Comparison of ENCODE assay signal across 26 mouse cellular contexts in genomic region chr6:89524766-89525165, GRCm38 (mm10).
A peak's percentile ranks its signal among the peaks of the same experiment; 100 is the strongest.
DNase-seq lines count a peak whose midpoint lies in the region; ATAC-seq and TF ChIP-seq lines count a peak whose summit lies in the region.
"Had no signal": no experiment of that assay in that cellular context is flagged by ENCODE, and none has a peak within 500 bp of the region (broad histone marks: within the 10 kb centered on the region; RNA-seq: fewer than 3 reads in every experiment).

No protein-coding gene starts in this region.

- WGBS in forebrain, postnatal 0 days, result 21% methylated on average over 2 of the region's 2 CpGs
- 69% methylated on average over 2 of the region's 2 CpGs for WGBS in forebrain, embryonic 12.5 days
- 76% methylated on average over 2 of the region's 2 CpGs for WGBS in intestine, embryonic 16.5 days
- WGBS in heart, embryonic 11.5 days (ENCODE audit: insufficient replicate concordance), result 71% methylated on average over 2 of the region's 2 CpGs

- no peaks in the 10 kb centered on the region for H3K9me3 ChIP-seq in forebrain, postnatal 0 days (ENCODE audit: low read length)
- no peaks in the 10 kb centered on the region for H3K9me3 ChIP-seq in forebrain, embryonic 12.5 days
- H3K9me3 ChIP-seq in intestine, embryonic 16.5 days (ENCODE audit: control insufficient read depth, low read length), result no peaks in the 10 kb centered on the region
- no peaks in the 10 kb centered on the region for H3K9me3 ChIP-seq in heart, embryonic 11.5 days (replicated peaks; ENCODE audit: control insufficient read depth, low read length)
- H3K9me3 ChIP-seq: embryonic facial prominence, embryonic 13.5 days; limb, embryonic 10.5 days; liver, embryonic 15.5 days; lung, embryonic 15.5 days; midbrain, embryonic 15.5 days; neural tube, embryonic 15.5 days had no signal

- H3K4me2 ChIP-seq in forebrain, postnatal 0 days (ENCODE audit: low read depth), result no peak overlapping the region
- no peak overlapping the region for H3K4me2 ChIP-seq in forebrain, embryonic 12.5 days
- H3K4me2 ChIP-seq in intestine, embryonic 16.5 days (ENCODE audit: low read depth, low read length), result no peak overlapping the region
- no peak overlapping the region for H3K4me2 ChIP-seq in heart, embryonic 11.5 days
- H3K4me2 ChIP-seq: embryonic facial prominence, embryonic 13.5 days; liver, embryonic 15.5 days; lung, embryonic 15.5 days; midbrain, embryonic 15.5 days; neural tube, embryonic 15.5 days had no signal

- peak; percentile 16 for DNase-seq in forebrain, postnatal 0 days
- peak; percentile 84 for DNase-seq in brain, adult 2 months (ENCODE audit: low read depth, low spot score)
- DNase-seq in cerebellum, adult 11 months, result peak; percentile 56
- peak; percentile 76 for DNase-seq in cerebellum, adult 9-11 months
- DNase-seq in embryo, embryonic 10 days (ENCODE audit: low spot score), result no peak
- DNase-seq: adrenal gland, postnatal 36 days; embryo, embryonic 11 days; gastrocnemius, postnatal 36 days; kidney, adult 18-20 months; liver; lung, postnatal 36 days; right cerebral cortex, adult 18-20 months; right cerebral cortex, postnatal 4 days; thymus, postnatal 14 days had no signal

- no peak overlapping the region for H3K4me3 ChIP-seq in forebrain, postnatal 0 days (ENCODE audit: low read depth, low read length)
- no peak overlapping the region for H3K4me3 ChIP-seq in forebrain, embryonic 12.5 days (replicated peaks)
- no peak overlapping the region for H3K4me3 ChIP-seq in intestine, embryonic 16.5 days (ENCODE audit: low read length)
- no peak overlapping the region for H3K4me3 ChIP-seq in heart, embryonic 11.5 days (ENCODE audit: low read depth, low read length)
- H3K4me3 ChIP-seq: embryonic facial prominence, embryonic 13.5 days; erythroblast, embryonic 14.5 days; left cerebral cortex, adult 2 months; limb, embryonic 10.5 days; liver, embryonic 15.5 days; lung, embryonic 15.5 days; midbrain, embryonic 15.5 days; neural tube, embryonic 15.5 days had no signal

- H3K4me1 ChIP-seq in forebrain, postnatal 0 days (ENCODE audit: insufficient read depth), result no peaks in the 10 kb centered on the region
- H3K4me1 ChIP-seq in forebrain, embryonic 12.5 days, result no peaks in the 10 kb centered on the region
- H3K4me1 ChIP-seq in intestine, embryonic 16.5 days (ENCODE audit: control insufficient read depth, insufficient read depth, low read length), result no peaks in the 10 kb centered on the region
- no peaks in the 10 kb centered on the region; the same call in 1 of the 2 replicates for H3K4me1 ChIP-seq in heart, embryonic 11.5 days (ENCODE audit: control insufficient read depth, insufficient read depth, low read length)
- H3K4me1 ChIP-seq: embryonic facial prominence, embryonic 13.5 days; limb, embryonic 10.5 days; liver, embryonic 15.5 days; lung, embryonic 15.5 days; midbrain, embryonic 15.5 days; neural tube, embryonic 15.5 days had no signal

- ATAC-seq in forebrain, postnatal 0 days, result no peak
- no peak for ATAC-seq in forebrain, embryonic 12.5 days (ENCODE audit: low FRiP score)
- ATAC-seq in intestine, embryonic 16.5 days, result no peak
- ATAC-seq in heart, embryonic 11.5 days (replicated peaks; ENCODE audit: insufficient number of reproducible peaks, low FRiP score, low TSS enrichment), result no peak
- ATAC-seq: midbrain, embryonic 15.5 days had no signal

- H3K9ac ChIP-seq in forebrain, postnatal 0 days, result no peak overlapping the region
- H3K9ac ChIP-seq in forebrain, embryonic 12.5 days, result no peak overlapping the region
- H3K9ac ChIP-seq in intestine, embryonic 16.5 days (ENCODE audit: low read depth, low read length), result no peak overlapping the region
- no peak overlapping the region for H3K9ac ChIP-seq in heart, embryonic 11.5 days (ENCODE audit: low read depth, low read length)
- H3K9ac ChIP-seq: embryonic facial prominence, embryonic 13.5 days; liver, embryonic 15.5 days; lung, embryonic 15.5 days; midbrain, embryonic 15.5 days; neural tube, embryonic 15.5 days had no signal

- no peak for TF ChIP-seq CTCF in forebrain, postnatal 0 days (IDR thresholded peaks at IDR 0.05; ENCODE audit: low read depth)

- H3K27me3 ChIP-seq in forebrain, postnatal 0 days (ENCODE audit: insufficient read depth, low read length), result no peaks in the 10 kb centered on the region
- H3K27me3 ChIP-seq in forebrain, embryonic 12.5 days, result no peaks in the 10 kb centered on the region
- no peaks in the 10 kb centered on the region for H3K27me3 ChIP-seq in intestine, embryonic 16.5 days (replicated peaks; ENCODE audit: control insufficient read depth, insufficient read depth, low read length)
- H3K27me3 ChIP-seq in heart, embryonic 11.5 days (ENCODE audit: control insufficient read depth, insufficient read depth, low read length), result no peaks in the 10 kb centered on the region
- H3K27me3 ChIP-seq: embryonic facial prominence, embryonic 13.5 days; liver, embryonic 15.5 days; lung, embryonic 15.5 days; midbrain, embryonic 15.5 days; neural tube, embryonic 15.5 days had no signal

- H3K36me3 ChIP-seq in forebrain, postnatal 0 days (ENCODE audit: insufficient read depth), result no peaks in the 10 kb centered on the region
- no peaks in the 10 kb centered on the region for H3K36me3 ChIP-seq in forebrain, embryonic 12.5 days (replicated peaks)
- no peaks in the 10 kb centered on the region for H3K36me3 ChIP-seq in intestine, embryonic 16.5 days (ENCODE audit: control insufficient read depth, insufficient read depth, low read length)
- no peaks in the 10 kb centered on the region for H3K36me3 ChIP-seq in heart, embryonic 11.5 days (ENCODE audit: control insufficient read depth, insufficient read depth, low read length)
- H3K36me3 ChIP-seq: embryonic facial prominence, embryonic 13.5 days; limb, embryonic 10.5 days; liver, embryonic 15.5 days; lung, embryonic 15.5 days; midbrain, embryonic 15.5 days; neural tube, embryonic 15.5 days had no signal

- no peak overlapping the region for H3K27ac ChIP-seq in forebrain, postnatal 0 days (ENCODE audit: low read depth, low read length)
- H3K27ac ChIP-seq in forebrain, embryonic 12.5 days, result no peak overlapping the region
- no peak overlapping the region for H3K27ac ChIP-seq in intestine, embryonic 16.5 days (ENCODE audit: low read length)
- no peak overlapping the region for H3K27ac ChIP-seq in heart, embryonic 11.5 days (ENCODE audit: low read depth, low read length)
- H3K27ac ChIP-seq: embryonic facial prominence, embryonic 13.5 days; kidney, postnatal 0 days; left cerebral cortex, adult 2 months; limb, embryonic 10.5 days; liver, embryonic 15.5 days; lung, embryonic 15.5 days; midbrain, embryonic 15.5 days; neural tube, embryonic 15.5 days had no signal
